Mouse (Mus musculus): ENCODE results near the gene 2010300C02Rik.

Gene 2010300C02Rik

DNA sequence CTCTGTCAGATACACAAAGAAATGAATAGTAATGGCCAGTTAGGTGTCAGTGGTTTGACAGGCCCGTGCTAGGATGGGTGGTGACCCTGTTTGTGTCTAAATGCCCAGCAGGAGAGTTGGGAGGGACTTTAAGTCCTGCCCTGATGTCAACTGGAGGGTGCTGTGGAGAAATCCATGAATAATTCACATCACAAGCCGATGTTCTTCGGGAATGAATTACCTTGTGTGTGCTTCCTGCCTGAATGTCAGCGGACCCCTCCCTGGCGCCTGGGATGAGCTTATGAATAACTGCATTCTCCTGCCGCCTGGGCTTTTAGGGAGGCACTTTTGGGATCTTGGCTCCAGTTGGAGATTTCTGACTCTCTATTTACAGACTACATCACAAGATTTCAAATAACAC, 154.5 kb downstream of the 2010300C02Rik start:
- no peak for DNase-seq

GRCm38 (mm10) chr1:37561955-37562354, 157.9 kb downstream of the 2010300C02Rik start:
- no peak for DNase-seq

Measured in thymus, postnatal 25 days (tissue).